Mouse (Mus musculus) lung, embryonic 16.5 days (tissue): ENCODE measurements at regions not wholly inside any gene's neighbourhood (a gene's known extent, or its start where the extent isn't known, plus 50 kb on each side); places are given as distances from the start of the nearest gene placed in this dataset.

Experiments used
- ATAC-seq: fragments of 200-750 bp; cut with Nextera tagmentation; 2 replicates; pipeline ENCODE4 v1.8.0; 2017; ENCODE audit warnings: low read depth, mild to moderate bottlenecking, moderate library complexity
- H3K27ac ChIP-seq: fragments of 300-500 bp; sonication (generic); 2 replicates; pipeline ENCODE4 v1.5.1; 2014; ENCODE audit warnings: mild to moderate bottlenecking, control low read depth, low read length
- H3K27me3 ChIP-seq: fragments of 300-500 bp; sonication (generic); 2 replicates; pipeline ENCODE4 v1.6.1; 2014; ENCODE audit warnings: low read depth, low read length, mixed read lengths; ENCODE audit not compliant: control insufficient read depth, insufficient read depth
- H3K36me3 ChIP-seq: fragments of 300-500 bp; sonication (generic); 2 replicates; pipeline ENCODE4 v1.6.1; 2014; ENCODE audit warnings: low read length; ENCODE audit not compliant: control insufficient read depth, insufficient read depth
- H3K4me1 ChIP-seq: fragments of 300-500 bp; sonication (generic); replicated peaks from 2 replicates; pipeline ENCODE4 v1.6.1; 2014; ENCODE audit warnings: low read length, mixed read lengths; ENCODE audit not compliant: control insufficient read depth, insufficient read depth
- H3K4me2 ChIP-seq: fragments of 300-500 bp; sonication (generic); 2 replicates; pipeline ENCODE4 v1.6.1; 2014; ENCODE audit warnings: low read depth, low read length, control low read depth
- H3K4me3 ChIP-seq: fragments of 300-500 bp; sonication (generic); 2 replicates; pipeline ENCODE4 v1.5.1; 2014; ENCODE audit warnings: mild to moderate bottlenecking, low read length, control low read depth
- H3K9ac ChIP-seq: fragments of 300-500 bp; sonication (generic); 2 replicates; pipeline ENCODE4 v1.6.1; 2014; ENCODE audit warnings: low read length, control low read depth
- H3K9me3 ChIP-seq: fragments of 300-500 bp; sonication (generic); 2 replicates; pipeline ENCODE4 v1.6.1; 2016; ENCODE audit warnings: low read length; ENCODE audit not compliant: control insufficient read depth
- WGBS: fragments of 180-500 bp; shearing (Covaris S2); extraction: QIAGEN DNeasy Blood & Tissue Kit; methylation state at CpG from one replicate; pipeline ENCODE4 v1.1.7; 2014; 5-methylcytosine and 5-hydroxymethylcytosine counted together

GRCm38 (mm10) chr11:24731431-24731830 lies 653.6 kb downstream of the Bcl11a start:
- Histone ChIP-seq H3K27ac (no peak overlapping the region), H3K27me3 (no peaks in the 10 kb centered on the region), H3K9me3 (no peaks in the 10 kb centered on the region), H3K9ac (no peak overlapping the region), H3K4me2 (no peak overlapping the region), H3K4me1 (no peaks in the 10 kb centered on the region), H3K4me3 (no peak overlapping the region), H3K36me3 (no peaks in the 10 kb centered on the region)
- WGBS = 15% methylated on average over 1 of the region's 1 CpGs
- no peak for ATAC-seq

GRCm38 (mm10) chr11:24739710-24740255 lies 661.9 kb downstream of the Bcl11a start:
- H3K9ac ChIP-seq = no peak overlapping the region; the same call in 1 of the 2 replicates
- no peak overlapping the region for H3K27ac ChIP-seq
- no peaks in the 10 kb centered on the region for H3K27me3 ChIP-seq
- H3K36me3 ChIP-seq = no peaks in the 10 kb centered on the region
- no peaks in the 10 kb centered on the region for H3K9me3 ChIP-seq
- H3K4me1 ChIP-seq = peaks cover 4% of the 10 kb centered on the region
- ATAC-seq = no peak
- H3K4me2 ChIP-seq = peak overlapping the region; percentile 54
- H3K4me3 ChIP-seq = peak overlapping the region; percentile 28
- WGBS = 4% methylated on average over 14 of the region's 14 CpGs

- H3K9me3 ChIP-seq = no peaks in the 10 kb centered on the region
- WGBS = 72% methylated on average over 2 of the region's 2 CpGs
Observed at GRCm38 (mm10) chr11:24740466-24740865, 662.6 kb downstream of the Bcl11a start.

GRCm38 (mm10) chr11:24742561-24742960 lies 664.7 kb downstream of the Bcl11a start:
- H3K36me3 ChIP-seq = no peaks in the 10 kb centered on the region
- no peak for ATAC-seq
- no peaks in the 10 kb centered on the region for H3K27me3 ChIP-seq
- no peak overlapping the region for H3K4me2 ChIP-seq
- WGBS = 54% methylated on average over 8 of the region's 8 CpGs
- H3K4me3 ChIP-seq = no peak overlapping the region
- H3K9ac ChIP-seq = no peak overlapping the region
- H3K9me3 ChIP-seq = no peaks in the 10 kb centered on the region
- H3K27ac ChIP-seq = no peak overlapping the region
- peaks cover 4% of the 10 kb centered on the region for H3K4me1 ChIP-seq

More at GRCm38 (mm10) chr11:24740466-24740865, 662.6 kb downstream of the Bcl11a start:
- Histone ChIP-seq H3K9ac (no peak overlapping the region), H3K4me3 (no peak overlapping the region), H3K4me2 (no peak overlapping the region), H3K4me1 (peaks cover 4% of the 10 kb centered on the region), H3K36me3 (no peaks in the 10 kb centered on the region), H3K27ac (no peak overlapping the region), H3K27me3 (no peaks in the 10 kb centered on the region)
- no peak for ATAC-seq

DNA sequence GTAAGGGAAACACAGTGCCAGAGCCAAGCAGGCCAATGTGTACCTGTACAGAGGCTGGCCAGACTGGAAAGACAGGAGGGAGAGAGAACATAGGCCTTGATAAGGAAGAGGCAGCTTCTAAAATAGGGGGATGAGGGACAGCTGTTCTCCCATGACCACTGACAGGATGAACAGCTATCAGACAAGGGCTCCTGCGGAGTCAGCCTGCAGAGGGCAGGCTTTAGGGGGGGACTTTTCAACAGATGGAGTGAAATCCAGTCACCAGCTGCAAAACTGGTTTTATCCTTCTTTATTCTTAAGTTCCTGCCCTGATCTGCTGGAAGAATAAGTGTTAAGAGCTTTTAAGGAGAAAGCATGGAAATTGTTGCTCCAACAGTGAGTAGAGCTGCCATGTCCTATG lies 665.6 kb downstream of the Bcl11a start:
- no peak overlapping the region for H3K27ac ChIP-seq
- no peak overlapping the region for H3K9ac ChIP-seq
- H3K4me1 ChIP-seq = peaks cover 4% of the 10 kb centered on the region
- no peak overlapping the region for H3K4me3 ChIP-seq
- H3K27me3 ChIP-seq = no peaks in the 10 kb centered on the region
- ATAC-seq = no peak
- H3K9me3 ChIP-seq = no peaks in the 10 kb centered on the region
- H3K36me3 ChIP-seq = no peaks in the 10 kb centered on the region
- WGBS = 37% methylated on average over 1 of the region's 1 CpGs
- no peak overlapping the region for H3K4me2 ChIP-seq

DNA sequence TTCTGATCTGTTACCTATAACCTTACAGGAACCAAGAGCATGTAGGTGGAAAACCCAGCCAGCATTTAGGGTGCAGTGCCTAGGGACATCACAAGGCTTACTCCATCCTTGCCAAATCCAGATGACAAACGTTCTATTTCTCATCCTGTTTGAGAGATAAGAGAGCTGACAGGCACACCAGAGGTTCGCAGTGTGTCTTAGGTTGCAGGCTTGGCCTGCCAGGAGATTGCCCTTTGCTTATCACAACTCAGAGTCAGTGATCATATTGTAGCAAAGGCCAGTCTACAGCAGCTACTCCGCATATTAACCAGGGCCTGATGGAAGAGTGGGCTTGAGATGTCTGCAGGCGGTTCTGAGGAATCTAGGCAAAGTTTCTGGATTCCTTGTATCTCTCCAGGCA lies 668.0 kb downstream of the Bcl11a start:
- WGBS = 50% methylated on average over 4 of the region's 4 CpGs
- Histone ChIP-seq H3K9ac (no peak overlapping the region), H3K9me3 (no peaks in the 10 kb centered on the region), H3K4me2 (no peak overlapping the region), H3K4me3 (no peak overlapping the region), H3K27ac (no peak overlapping the region), H3K36me3 (no peaks in the 10 kb centered on the region), H3K4me1 (no peaks in the 10 kb centered on the region), H3K27me3 (no peaks in the 10 kb centered on the region)
- no peak for ATAC-seq

DNA sequence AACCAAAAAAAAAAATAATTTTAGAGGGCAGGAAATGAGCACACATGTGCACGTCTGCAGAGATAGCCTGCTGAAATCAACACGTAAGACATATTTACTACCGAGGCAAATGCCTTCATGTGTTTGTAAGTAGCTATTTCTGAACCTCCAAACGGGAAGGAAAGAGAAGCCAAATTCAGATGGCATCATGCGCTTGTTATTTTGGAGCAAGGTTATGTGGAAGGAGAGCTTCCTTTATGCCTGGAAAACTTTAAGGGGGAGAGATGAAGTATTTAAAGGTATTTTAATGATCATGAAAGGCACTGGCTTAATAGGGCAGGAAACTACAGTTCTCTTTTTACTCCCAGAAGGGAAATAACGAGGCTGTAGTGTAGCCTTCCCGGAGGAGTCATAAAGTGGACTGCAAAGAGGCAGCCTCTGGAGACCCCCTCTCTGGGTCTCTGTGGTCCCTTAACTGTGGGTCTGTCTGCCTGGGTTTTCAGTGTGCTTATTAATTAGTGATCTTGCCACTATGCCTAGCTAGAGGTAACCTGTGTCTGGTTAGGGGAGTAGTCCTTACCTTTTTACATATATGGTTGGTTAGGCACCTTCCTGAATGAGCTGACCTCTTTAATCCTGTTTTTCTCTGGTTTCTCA lies 672.4 kb downstream of the Bcl11a start:
- ATAC-seq = no peak
- no peak overlapping the region for H3K4me3 ChIP-seq
- no peaks in the 10 kb centered on the region for H3K27me3 ChIP-seq
- no peaks in the 10 kb centered on the region for H3K4me1 ChIP-seq
- no peaks in the 10 kb centered on the region for H3K9me3 ChIP-seq
- no peak overlapping the region for H3K9ac ChIP-seq
- H3K4me2 ChIP-seq = no peak overlapping the region
- 61% methylated on average over 7 of the region's 7 CpGs for WGBS
- no peak overlapping the region for H3K27ac ChIP-seq
- no peaks in the 10 kb centered on the region for H3K36me3 ChIP-seq

- ATAC-seq = no peak
- no peak overlapping the region for H3K4me3 ChIP-seq
Observed at GRCm38 (mm10) chr11:24758130-24758529, 680.3 kb downstream of the Bcl11a start.

DNA sequence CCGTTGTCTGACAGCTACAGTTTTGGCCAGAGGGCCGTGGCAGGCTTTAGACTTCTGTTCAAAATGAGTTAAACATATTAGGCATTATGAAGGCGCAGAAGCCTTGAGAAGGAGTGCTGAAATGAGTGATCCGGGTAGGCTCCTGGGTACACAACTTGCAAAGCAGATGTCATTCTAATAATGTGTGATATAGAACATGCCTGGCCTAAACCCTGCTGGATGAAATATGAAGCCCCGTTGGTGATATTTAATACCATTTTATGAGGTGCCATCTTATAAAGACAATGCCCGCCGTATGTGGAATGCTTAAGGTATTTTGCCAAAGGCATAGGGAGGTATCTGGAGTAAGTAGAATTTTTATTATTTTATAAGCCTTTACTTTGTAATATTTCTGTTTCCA lies 705.6 kb downstream of the Bcl11a start:
- ATAC-seq = no peak
- Histone ChIP-seq H3K4me3 (no peak overlapping the region), H3K36me3 (no peaks in the 10 kb centered on the region), H3K4me1 (no peaks in the 10 kb centered on the region), H3K4me2 (no peak overlapping the region), H3K27ac (no peak overlapping the region), H3K9ac (no peak overlapping the region), H3K27me3 (no peaks in the 10 kb centered on the region), H3K9me3 (no peaks in the 10 kb centered on the region)
- 61% methylated on average over 7 of the region's 7 CpGs for WGBS

More at GRCm38 (mm10) chr11:24758130-24758529, 680.3 kb downstream of the Bcl11a start:
- H3K9ac ChIP-seq = no peak overlapping the region
- H3K27ac ChIP-seq = no peak overlapping the region
- no peaks in the 10 kb centered on the region for H3K9me3 ChIP-seq
- H3K4me2 ChIP-seq = no peak overlapping the region
- H3K36me3 ChIP-seq = no peaks in the 10 kb centered on the region
- no peaks in the 10 kb centered on the region for H3K4me1 ChIP-seq
- H3K27me3 ChIP-seq = no peaks in the 10 kb centered on the region
